ENCODE assay signal across 9 mouse cellular contexts in genomic region chr2:30262840-30263441, GRCm38 (mm10). TPM values are rescaled to one million over a fixed set of nuclear protein-coding genes. Genes with fewer than 3 reads are reported as not detected.
DNase-seq lines count a peak whose midpoint lies in the region; ATAC-seq lines count a peak whose summit lies in the region.
"Had no signal": no experiment of that assay in that cellular context is flagged by ENCODE, and none has a peak within 500 bp of the region (broad histone marks: within the 10 kb centered on the region; RNA-seq: fewer than 3 reads in every experiment).

No protein-coding gene starts in this region.

- H3K4me1 ChIP-seq in heart, embryonic 13.5 days, result peaks cover 78% of the 10 kb centered on the region

- peaks cover 70% of the 10 kb centered on the region for H3K36me3 ChIP-seq in heart, embryonic 13.5 days

- peak overlapping the region; percentile 65 for H3K27ac ChIP-seq in heart, embryonic 13.5 days (replicated peaks)

- no peaks in the 10 kb centered on the region for H3K9me3 ChIP-seq in heart, embryonic 13.5 days

- H3K4me2 ChIP-seq in heart, embryonic 13.5 days, result no peak overlapping the region

- ATAC-seq in heart, embryonic 13.5 days (ENCODE audit: extremely low read depth, insufficient number of reproducible peaks, low FRiP score, low TSS enrichment), result no peak

- H3K4me3 ChIP-seq in heart, embryonic 13.5 days, result no peak overlapping the region

- peak; percentile 82 for DNase-seq in adrenal gland, postnatal 10 days
- DNase-seq in adrenal gland, adult 18-20 months (ENCODE audit: low spot score in 2 of 2), result no peak
- DNase-seq in ovary, adult 18-20 months (ENCODE audit: low spot score), result peak; percentile 47
- DNase-seq in ovary, postnatal 10 days (ENCODE audit: low spot score), result no peak
- DNase-seq in layer of hippocampus, postnatal 14 days (ENCODE audit: low spot score in 2 of 2), result peak; percentile 75 to 86
- DNase-seq in embryo, embryonic 10.5 days (ENCODE audit: low spot score), result no peak
- no peak for DNase-seq in spleen, adult 12 weeks (ENCODE audit: low spot score)

- no peaks in the 10 kb centered on the region for H3K27me3 ChIP-seq in heart, embryonic 13.5 days (replicated peaks)

- peak overlapping the region; percentile 34; the same call in 1 of the 2 replicates for H3K9ac ChIP-seq in heart, embryonic 13.5 days

- WGBS in heart, embryonic 13.5 days, result 54% methylated on average over 4 of the region's 4 CpGs

RNA-seq across cellular contexts. Expression of gene Phyhd1, which starts 3.1 kb away (rescaled TPM):
- 10 to 100 TPM; 23.7 to 24.1 TPM for total RNA-seq in adrenal gland, postnatal 10 days (2021)
- 10 to 100 TPM; 13.6 to 18.0 TPM for total RNA-seq in adrenal gland, adult 18-20 months (2021)
- 7.0 and 8.2 TPM in 2 replicates for polyA plus RNA-seq in heart, embryonic 13.5 days (2015; fragmentation: Nextera tagmentation; extraction: Ambion mirVana)
- total RNA-seq in layer of hippocampus, postnatal 14 days (2021), result 10 to 100 TPM; 23.1 to 24.0 TPM

RNA-seq across cellular contexts. Expression of gene Gm28038, which starts 17.9 kb away (rescaled TPM):
- total RNA-seq in adrenal gland, postnatal 10 days (2021), result not detected
- not detected for total RNA-seq in adrenal gland, adult 18-20 months (2021)
- not detected in 2 replicates for polyA plus RNA-seq in heart, embryonic 13.5 days (2015; fragmentation: Nextera tagmentation; extraction: Ambion mirVana)
- not detected for total RNA-seq in layer of hippocampus, postnatal 14 days (2021)
- total RNA-seq: left cerebral cortex, postnatal 36 days had no signal

RNA-seq across cellular contexts. Expression of gene Gm28035, which starts 22.6 kb away (rescaled TPM):
- total RNA-seq in adrenal gland, postnatal 10 days (2021), result 1 to 10 TPM; 1.9 to 2.0 TPM
- total RNA-seq in adrenal gland, adult 18-20 months (2021), result 1 to 10 TPM; 1.4 to 2.3 TPM
- polyA plus RNA-seq in heart, embryonic 13.5 days (2015; fragmentation: Nextera tagmentation; extraction: Ambion mirVana), result 0.19 and 0.27 TPM in 2 replicates
- total RNA-seq in layer of hippocampus, postnatal 14 days (2021), result 1 to 10 TPM; 6.7 to 7.3 TPM

RNA-seq across cellular contexts. Expression of gene Dolk, which starts 23.2 kb away (rescaled TPM):
- 10 to 100 TPM; 43.4 to 46.2 TPM for total RNA-seq in adrenal gland, postnatal 10 days (2021)
- 10 to 100 TPM; 40.8 to 41.6 TPM for total RNA-seq in adrenal gland, adult 18-20 months (2021)
- polyA plus RNA-seq in heart, embryonic 13.5 days (2015; fragmentation: Nextera tagmentation; extraction: Ambion mirVana), result 27.8 and 30.3 TPM in 2 replicates
- total RNA-seq in layer of hippocampus, postnatal 14 days (2021), result 10 to 100 TPM; 24.4 TPM

RNA-seq across cellular contexts. Expression of gene Nup188, which starts 23.3 kb away (rescaled TPM):
- total RNA-seq in adrenal gland, postnatal 10 days (2021), result 10 to 100 TPM; 37.9 to 45.3 TPM
- 10 to 100 TPM; 29.6 to 30.3 TPM for total RNA-seq in adrenal gland, adult 18-20 months (2021)
- 22.2 and 25.7 TPM in 2 replicates for polyA plus RNA-seq in heart, embryonic 13.5 days (2015; fragmentation: Nextera tagmentation; extraction: Ambion mirVana)
- total RNA-seq in layer of hippocampus, postnatal 14 days (2021), result 10 to 100 TPM; 19.4 to 20.5 TPM

Comparison
In these comparisons a context has a peak if more than half of its experiments do, and no peak if none do; other contexts are left out.
1. DNase-seq: peak in adrenal gland, postnatal 10 days (single experiment), ovary, adult 18-20 months (single experiment) and layer of hippocampus, postnatal 14 days (2 of 2); none in adrenal gland, adult 18-20 months (0 of 2), ovary, postnatal 10 days (single experiment), embryo, embryonic 10.5 days (single experiment) and spleen, adult 12 weeks (single experiment).